Mouse (Mus musculus): ENCODE data around the gene Wdr35.

- no peak for TF ChIP-seq POLR2A (IDR thresholded peaks at IDR 0.05; ENCODE audit: borderline replicate concordance, extremely low read depth, insufficient read depth, insufficient read length, poor library complexity, severe bottlenecking)
- no peak for TF ChIP-seq CTCF (IDR thresholded peaks at IDR 0.05; ENCODE audit: borderline replicate concordance, extremely low read depth, insufficient read depth, insufficient read length)
Observed at GRCm38 (mm10) chr12:9044666-9045065, 71.0 kb downstream of the Wdr35 start.

All from brain, embryonic 14.5 days (tissue).